Mouse (Mus musculus): ENCODE results near the gene Akap12. TPM values are rescaled to one million over a fixed set of nuclear protein-coding genes. Genes with fewer than 3 reads are reported as not detected.

Gene Akap12
- total and polyA plus RNA-seq, 2 experiments from 2014 or later = 32.9 to 35.9 TPM

GRCm38 (mm10) chr10:4290561-4290960 is 24.4 kb downstream of the Akap12 start:
- Histone ChIP-seq H3K4me3 (ENCODE audit: low read length) (no peak overlapping the region), H3K27ac (no peak overlapping the region), H3K9me3 (ENCODE audit: low read length) (no peaks in the 10 kb centered on the region), H3K4me1 (ENCODE audit: insufficient read depth, low read length) (no peaks in the 10 kb centered on the region), H3K27me3 (ENCODE audit: insufficient read depth, low read length) (no peaks in the 10 kb centered on the region), H3K36me3 (ENCODE audit: insufficient read depth, low read length) (no peaks in the 10 kb centered on the region), H3K9ac (replicated peaks; ENCODE audit: low read length) (no peak overlapping the region), H3K4me2 (ENCODE audit: low read depth, low read length) (no peak overlapping the region)
- 0 out of 2 replicates have a peak, but pooled peaks have one; percentile 38 for ATAC-seq
- TF ChIP-seq CTCF (IDR thresholded peaks at IDR 0.05; ENCODE audit: low read depth) = no peak
- no peak for DNase-seq (ENCODE audit: low spot score)
- WGBS = 71% methylated on average over 6 of the region's 6 CpGs

- WGBS = 77% methylated on average over 4 of the region's 4 CpGs
- Histone ChIP-seq H3K27ac (no peak overlapping the region), H3K4me2 (ENCODE audit: low read depth, low read length) (no peak overlapping the region)
Measured at GRCm38 (mm10) chr10:4293418-4293817, 27.2 kb downstream of the Akap12 start.

GRCm38 (mm10) chr10:4303558-4303957 is 37.4 kb downstream of the Akap12 start:
- Histone ChIP-seq H3K27ac (no peak overlapping the region), H3K27me3 (ENCODE audit: insufficient read depth, low read length) (no peaks in the 10 kb centered on the region), H3K4me3 (ENCODE audit: low read length) (no peak overlapping the region), H3K4me2 (ENCODE audit: low read depth, low read length) (no peak overlapping the region), H3K9me3 (ENCODE audit: low read length) (no peaks in the 10 kb centered on the region), H3K4me1 (ENCODE audit: insufficient read depth, low read length) (no peaks in the 10 kb centered on the region), H3K9ac (replicated peaks; ENCODE audit: low read length) (no peak overlapping the region), H3K36me3 (ENCODE audit: insufficient read depth, low read length) (no peaks in the 10 kb centered on the region)
- 77% methylated on average over 5 of the region's 5 CpGs for WGBS
- TF ChIP-seq CTCF (IDR thresholded peaks at IDR 0.05; ENCODE audit: low read depth) = no peak
- DNase-seq (ENCODE audit: low spot score) (no peak), ATAC-seq (no peak)

More at GRCm38 (mm10) chr10:4293418-4293817, 27.2 kb downstream of the Akap12 start:
- Histone ChIP-seq H3K36me3 (ENCODE audit: insufficient read depth, low read length) (no peaks in the 10 kb centered on the region), H3K9me3 (ENCODE audit: low read length) (no peaks in the 10 kb centered on the region), H3K4me1 (ENCODE audit: insufficient read depth, low read length) (no peaks in the 10 kb centered on the region), H3K9ac (replicated peaks; ENCODE audit: low read length) (no peak overlapping the region), H3K4me3 (ENCODE audit: low read length) (no peak overlapping the region), H3K27me3 (ENCODE audit: insufficient read depth, low read length) (no peaks in the 10 kb centered on the region)
- ATAC-seq (no peak), DNase-seq (ENCODE audit: low spot score) (no peak)
- no peak for TF ChIP-seq CTCF (IDR thresholded peaks at IDR 0.05; ENCODE audit: low read depth)

GRCm38 (mm10) chr10:4323885-4324284 is 57.7 kb downstream of the Akap12 start:
- no peak for ATAC-seq
- WGBS = 78% methylated on average over 8 of the region's 8 CpGs

GRCm38 (mm10) chr10:4325562-4325961 is 59.4 kb downstream of the Akap12 start:
- no peaks in the 10 kb centered on the region for H3K27me3 ChIP-seq (ENCODE audit: insufficient read depth, low read length)
- DNase-seq (ENCODE audit: low spot score) (no peak), ATAC-seq (no peak)
- TF ChIP-seq CTCF (IDR thresholded peaks at IDR 0.05; ENCODE audit: low read depth) = no peak
- no peaks in the 10 kb centered on the region for H3K4me1 ChIP-seq (ENCODE audit: insufficient read depth, low read length)
- H3K9ac ChIP-seq (replicated peaks; ENCODE audit: low read length) = no peak overlapping the region
- H3K27ac ChIP-seq = no peak overlapping the region
- 57% methylated on average over 5 of the region's 5 CpGs for WGBS
- H3K4me2 ChIP-seq (ENCODE audit: low read depth, low read length) = no peak overlapping the region
- no peaks in the 10 kb centered on the region for H3K9me3 ChIP-seq (ENCODE audit: low read length)
- H3K4me3 ChIP-seq (ENCODE audit: low read length) = no peak overlapping the region
- H3K36me3 ChIP-seq (ENCODE audit: insufficient read depth, low read length) = no peaks in the 10 kb centered on the region

More at GRCm38 (mm10) chr10:4323885-4324284, 57.7 kb downstream of the Akap12 start:
- Histone ChIP-seq H3K4me2 (ENCODE audit: low read depth, low read length) (no peak overlapping the region), H3K27me3 (ENCODE audit: insufficient read depth, low read length) (no peaks in the 10 kb centered on the region), H3K27ac (no peak overlapping the region), H3K4me1 (ENCODE audit: insufficient read depth, low read length) (no peaks in the 10 kb centered on the region), H3K4me3 (ENCODE audit: low read length) (no peak overlapping the region), H3K9me3 (ENCODE audit: low read length) (no peaks in the 10 kb centered on the region), H3K36me3 (ENCODE audit: insufficient read depth, low read length) (no peaks in the 10 kb centered on the region), H3K9ac (replicated peaks; ENCODE audit: low read length) (no peak overlapping the region)
- no peak for DNase-seq (ENCODE audit: low spot score)
- TF ChIP-seq CTCF (IDR thresholded peaks at IDR 0.05; ENCODE audit: low read depth) = no peak

GRCm38 (mm10) chr10:4327716-4328115 is 61.5 kb downstream of the Akap12 start:
- DNase-seq (ENCODE audit: low spot score) (no peak), ATAC-seq (no peak)
- WGBS = 41% methylated on average over 1 of the region's 1 CpGs
- no peaks in the 10 kb centered on the region for H3K36me3 ChIP-seq (ENCODE audit: insufficient read depth, low read length)
- H3K4me3 ChIP-seq (ENCODE audit: low read length) = no peak overlapping the region
- no peak overlapping the region for H3K27ac ChIP-seq
- no peaks in the 10 kb centered on the region for H3K4me1 ChIP-seq (ENCODE audit: insufficient read depth, low read length)
- H3K9me3 ChIP-seq (ENCODE audit: low read length) = no peaks in the 10 kb centered on the region
- TF ChIP-seq CTCF (IDR thresholded peaks at IDR 0.05; ENCODE audit: low read depth) = no peak
- H3K27me3 ChIP-seq (ENCODE audit: insufficient read depth, low read length) = no peaks in the 10 kb centered on the region
- no peak overlapping the region for H3K4me2 ChIP-seq (ENCODE audit: low read depth, low read length)
- no peak overlapping the region for H3K9ac ChIP-seq (replicated peaks; ENCODE audit: low read length)

- Histone ChIP-seq H3K4me1 (ENCODE audit: insufficient read depth, low read length) (0 out of 2 replicates have a peak, but pooled peaks cover 10% of the 10 kb centered on the region), H3K27me3 (ENCODE audit: insufficient read depth, low read length) (no peaks in the 10 kb centered on the region), H3K9me3 (ENCODE audit: low read length) (no peaks in the 10 kb centered on the region), H3K4me2 (ENCODE audit: low read depth, low read length) (no peak overlapping the region), H3K36me3 (ENCODE audit: insufficient read depth, low read length) (no peaks in the 10 kb centered on the region), H3K4me3 (ENCODE audit: low read length) (no peak overlapping the region), H3K27ac (no peak overlapping the region), H3K9ac (replicated peaks; ENCODE audit: low read length) (no peak overlapping the region)
- DNase-seq (ENCODE audit: low spot score) (no peak), ATAC-seq (no peak)
- WGBS = 46% methylated on average over 7 of the region's 7 CpGs
- TF ChIP-seq CTCF (IDR thresholded peaks at IDR 0.05; ENCODE audit: low read depth) = no peak
Measured at GRCm38 (mm10) chr10:4332228-4332979, 66.2 kb downstream of the Akap12 start.

Data from hindbrain, postnatal 0 days (tissue).